Mouse (Mus musculus) 416B (cell line): ENCODE measurements around the gene Gramd1b.

Source experiments
- DNase-seq: peaks from one replicate; pipeline ENCODE4 v3.0.0; 2011; ENCODE audit warnings: low read depth

The Gramd1b gene

GRCm38 (mm10) chr9:40333649-40334396 lies 197.4 kb downstream of the Gramd1b start:
- peak; percentile 67 for DNase-seq

GRCm38 (mm10) chr9:40332731-40333648 lies 198.2 kb downstream of the Gramd1b start:
- DNase-seq, result no peak

- DNase-seq, result no peak
Observed at GRCm38 (mm10) chr9:40332326-40332725, 198.9 kb downstream of the Gramd1b start.

DNA sequence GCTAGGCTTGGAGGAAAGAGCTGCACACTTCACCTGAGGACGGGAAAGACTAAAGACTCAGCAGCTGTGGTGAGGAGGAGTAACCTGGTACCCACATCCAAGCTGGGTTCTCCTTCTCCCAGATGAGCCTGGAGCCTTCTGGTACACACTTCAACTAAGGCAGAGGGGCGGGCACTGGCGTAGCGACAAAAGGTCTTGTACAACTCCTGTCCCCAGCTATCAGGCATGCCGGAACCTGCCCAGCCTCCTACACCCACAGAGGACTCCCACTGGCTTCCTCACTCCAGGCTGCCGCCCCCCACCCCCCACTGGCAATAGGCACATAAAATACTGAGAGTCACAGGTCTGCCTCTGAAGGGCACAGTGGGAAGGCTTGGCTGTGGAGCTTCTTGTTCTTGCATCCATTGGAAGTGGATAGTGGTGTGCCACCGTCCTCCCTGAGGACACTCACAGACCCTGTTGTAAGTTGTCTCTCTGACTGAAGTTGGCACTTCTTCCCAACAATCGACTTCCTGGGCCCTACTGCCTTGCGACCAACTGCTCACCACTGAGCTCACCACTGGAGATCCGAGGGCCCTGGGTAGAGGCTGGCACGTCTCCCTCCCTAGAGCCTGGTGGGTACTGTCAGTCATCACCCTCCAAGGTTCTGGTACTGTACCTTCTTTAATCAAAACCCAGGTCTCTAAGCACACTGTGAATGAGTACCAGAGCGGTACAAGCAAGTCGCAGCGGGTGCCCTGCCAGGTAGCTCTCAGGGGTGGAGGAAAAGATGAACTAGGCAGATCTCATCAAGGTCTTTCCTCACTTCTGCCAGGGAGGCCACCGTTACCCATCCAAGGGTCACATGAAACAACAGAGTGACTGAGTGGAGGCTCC lies 199.5 kb downstream of the Gramd1b start:
- DNase-seq, result no peak

GRCm38 (mm10) chr9:40330609-40331382 lies 200.4 kb downstream of the Gramd1b start:
- peak; percentile 85 for DNase-seq

GRCm38 (mm10) chr9:40326260-40326915 lies 204.8 kb downstream of the Gramd1b start:
- no peak for DNase-seq

GRCm38 (mm10) chr9:40324826-40325225 lies 206.4 kb downstream of the Gramd1b start:
- DNase-seq, result no peak

DNA sequence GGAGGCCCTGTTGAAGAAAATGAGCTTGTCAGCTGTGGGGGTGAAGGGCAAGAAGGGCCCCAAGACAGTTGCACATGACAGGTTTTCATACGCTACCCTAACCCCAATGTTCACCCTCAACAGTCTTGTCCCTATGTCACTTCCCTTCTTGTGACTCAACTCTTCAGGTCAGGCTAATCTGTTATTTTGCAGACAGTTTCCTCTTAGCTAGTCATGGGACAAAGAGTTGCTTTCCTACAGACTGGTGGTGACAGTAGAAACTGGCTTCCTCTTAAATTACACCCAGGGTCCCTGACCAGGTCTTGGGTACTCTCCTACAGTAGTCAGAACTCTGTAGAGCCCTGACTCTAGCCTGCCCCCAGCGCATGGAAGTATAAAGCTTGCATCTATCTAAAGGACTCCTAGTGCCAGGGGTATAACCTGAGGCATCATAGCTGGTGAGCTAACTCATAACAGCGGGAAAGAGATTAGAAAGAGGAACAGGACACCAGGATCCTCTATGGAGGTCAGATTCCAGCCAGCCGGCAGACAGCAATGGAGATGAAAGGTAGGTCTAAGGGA lies 206.9 kb downstream of the Gramd1b start:
- peak; percentile 85 for DNase-seq

GRCm38 (mm10) chr9:40323773-40324172 lies 207.4 kb downstream of the Gramd1b start:
- DNase-seq, result no peak

GRCm38 (mm10) chr9:40323171-40323570 lies 208.0 kb downstream of the Gramd1b start:
- DNase-seq, result no peak

- DNase-seq, result no peak
Observed at GRCm38 (mm10) chr9:40322372-40322771, 208.8 kb downstream of the Gramd1b start.

GRCm38 (mm10) chr9:40321668-40322003 lies 209.5 kb downstream of the Gramd1b start:
- no peak for DNase-seq

- DNase-seq, result peak; percentile 97
Observed at GRCm38 (mm10) chr9:40320879-40321667, 210.1 kb downstream of the Gramd1b start.

DNA sequence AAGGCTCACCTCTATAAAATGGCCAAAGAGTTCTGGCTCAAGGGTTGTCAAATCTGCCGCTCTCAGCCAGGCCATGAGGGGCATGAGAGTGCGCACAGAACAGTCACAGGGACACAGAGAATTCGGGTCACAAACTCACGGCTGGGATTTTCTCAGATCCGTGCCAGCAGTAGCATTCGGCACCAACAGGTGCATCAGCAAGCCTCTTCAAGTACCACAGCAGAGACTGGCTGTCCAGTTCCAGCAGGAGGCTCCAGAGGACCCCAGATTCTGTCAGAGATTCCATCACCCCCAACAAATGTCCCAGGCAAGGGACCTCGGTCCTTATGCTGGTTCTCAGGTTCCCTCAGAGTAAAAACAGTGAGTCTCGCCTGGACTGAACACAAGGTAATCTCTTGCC lies 210.8 kb downstream of the Gramd1b start:
- no peak for DNase-seq

DNA sequence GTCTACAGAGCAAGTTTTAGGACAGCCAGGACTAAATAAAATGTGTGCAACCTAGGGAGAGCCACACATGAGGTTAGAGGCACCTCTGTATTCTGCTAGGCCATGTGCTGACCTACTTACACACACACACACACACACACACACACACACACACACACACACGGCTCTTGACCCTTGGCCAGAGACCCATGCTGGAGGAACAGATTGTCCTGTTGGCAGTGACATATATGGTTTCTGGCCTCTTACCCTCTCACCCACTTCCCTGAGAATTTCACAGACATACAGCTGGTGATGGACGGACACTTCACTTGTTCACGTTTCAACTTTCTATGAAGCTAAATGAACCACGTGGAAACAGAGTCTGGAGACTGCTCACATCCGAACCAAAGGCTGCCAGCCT lies 212.4 kb downstream of the Gramd1b start:
- DNase-seq, result no peak

GRCm38 (mm10) chr9:40317735-40318134 lies 213.4 kb downstream of the Gramd1b start:
- DNase-seq, result no peak

GRCm38 (mm10) chr9:40316865-40317660 lies 214.1 kb downstream of the Gramd1b start:
- no peak for DNase-seq

GRCm38 (mm10) chr9:40311813-40312212 lies 219.4 kb downstream of the Gramd1b start:
- no peak for DNase-seq

GRCm38 (mm10) chr9:40309876-40310275 lies 221.3 kb downstream of the Gramd1b start:
- no peak for DNase-seq
